Mouse (Mus musculus) ZHBTc4 (cell line): ENCODE measurements around the gene Fra10ac1.

Experiments
- DNase-seq: peaks from one replicate; pipeline ENCODE4 v3.0.0-alpha.2; 2011; ENCODE audit warnings: low read depth, low spot score

Fra10ac1 gene

DNA sequence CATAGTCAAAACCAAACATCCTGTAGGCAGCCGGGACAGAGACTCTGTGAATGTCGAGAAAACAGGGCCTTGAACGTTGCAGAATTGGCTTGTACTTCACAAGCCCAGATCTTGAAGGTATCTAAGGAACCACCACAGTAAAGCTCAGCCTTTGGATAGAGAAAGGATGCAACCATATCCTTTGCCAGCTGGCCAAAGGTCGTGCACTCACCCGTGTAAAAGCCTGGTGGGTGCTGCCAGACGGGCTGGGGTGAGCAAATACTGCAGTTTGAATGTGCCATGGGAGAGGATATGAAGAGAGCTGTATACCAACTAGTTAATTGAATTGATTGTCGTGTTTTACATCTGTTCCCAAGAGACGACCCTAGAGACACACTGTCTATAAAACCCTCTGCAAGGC is 8.1 kb upstream of the Fra10ac1 start:
- DNase-seq, result no peak

DNA sequence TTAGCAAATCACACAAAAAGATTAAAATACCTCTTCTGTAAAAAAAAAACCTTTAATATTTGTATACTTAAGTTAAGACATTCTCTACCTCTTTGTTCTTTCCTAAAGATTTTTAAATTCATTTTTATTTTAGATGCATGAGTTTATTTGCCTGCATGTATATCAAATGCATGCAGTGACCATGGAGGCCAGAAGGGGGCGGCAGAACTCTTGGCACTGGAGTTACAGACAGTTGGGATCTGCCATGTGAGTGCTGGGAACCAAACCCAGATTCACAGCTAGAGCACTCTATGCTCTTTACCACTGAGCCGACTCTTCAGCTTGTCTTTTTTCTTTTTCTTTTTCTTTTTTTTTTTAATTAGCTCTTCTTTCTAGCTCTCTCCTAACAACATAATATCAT is 4.7 kb upstream of the Fra10ac1 start:
- DNase-seq, result peak; percentile 57

DNA sequence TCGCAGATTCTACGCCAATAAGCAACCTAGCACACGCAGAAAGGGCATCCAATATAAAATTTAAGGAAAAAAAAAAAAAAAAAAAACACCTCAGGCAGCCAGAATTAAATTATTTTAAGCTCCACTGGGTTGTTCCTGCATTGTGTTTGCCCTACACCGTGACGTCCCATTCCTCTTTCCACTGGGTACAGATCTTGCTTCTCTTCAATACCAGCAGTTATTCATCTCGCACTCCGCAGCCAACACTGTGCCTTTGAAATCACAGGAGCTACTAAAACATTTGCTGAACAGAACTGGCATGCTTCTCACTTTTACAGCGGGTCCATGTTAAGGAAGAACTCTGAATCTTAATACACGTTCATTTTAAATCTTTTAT is 717 bp upstream of the Fra10ac1 start:
- DNase-seq, result no peak

DNA sequence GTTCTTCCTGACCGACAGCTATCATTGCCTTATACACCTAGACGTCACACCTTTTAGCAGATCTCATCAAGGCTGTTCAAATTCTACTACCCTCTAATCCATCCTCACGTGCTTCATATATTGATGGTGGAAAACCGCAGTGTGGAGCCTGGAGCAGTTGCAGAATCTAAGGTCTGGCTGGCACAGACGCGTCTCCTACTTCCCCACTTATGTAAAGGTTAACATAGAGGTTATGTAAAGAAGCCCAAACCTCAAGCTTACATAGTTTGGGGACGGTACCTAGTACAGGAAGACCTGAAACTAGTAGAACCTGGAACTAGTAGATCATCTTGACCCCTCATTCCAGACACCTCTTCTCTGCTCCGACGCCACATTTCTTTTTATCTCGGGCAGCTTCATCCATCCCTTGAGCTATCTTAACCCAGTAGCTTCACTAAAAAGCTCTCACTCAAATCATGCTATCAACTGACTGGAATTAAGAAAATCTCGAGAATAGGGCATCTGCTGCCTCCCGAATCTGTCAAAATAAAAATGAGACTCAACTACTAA is 526 bp downstream of the Fra10ac1 start:
- DNase-seq, result no peak

DNA sequence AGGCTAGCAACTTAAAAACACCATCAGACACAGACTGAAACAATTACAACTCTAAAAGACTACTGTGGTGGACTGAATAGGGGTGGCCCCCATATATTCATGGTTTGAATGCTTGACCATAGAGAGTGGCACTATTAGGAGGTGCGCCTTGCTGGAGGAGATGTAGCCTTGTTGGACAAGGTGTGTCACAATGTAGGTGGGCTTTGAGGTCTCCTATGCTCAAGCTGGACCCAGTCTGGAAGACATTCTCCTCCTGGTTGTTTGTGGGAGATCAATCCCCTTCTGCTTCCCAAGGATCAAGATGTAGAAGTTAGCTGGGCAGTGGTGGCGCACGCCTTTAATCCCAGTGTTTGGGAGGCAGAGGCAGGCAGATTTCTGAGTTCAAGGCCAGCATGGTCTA is 6.3 kb downstream of the Fra10ac1 start:
- no peak for DNase-seq

DNA sequence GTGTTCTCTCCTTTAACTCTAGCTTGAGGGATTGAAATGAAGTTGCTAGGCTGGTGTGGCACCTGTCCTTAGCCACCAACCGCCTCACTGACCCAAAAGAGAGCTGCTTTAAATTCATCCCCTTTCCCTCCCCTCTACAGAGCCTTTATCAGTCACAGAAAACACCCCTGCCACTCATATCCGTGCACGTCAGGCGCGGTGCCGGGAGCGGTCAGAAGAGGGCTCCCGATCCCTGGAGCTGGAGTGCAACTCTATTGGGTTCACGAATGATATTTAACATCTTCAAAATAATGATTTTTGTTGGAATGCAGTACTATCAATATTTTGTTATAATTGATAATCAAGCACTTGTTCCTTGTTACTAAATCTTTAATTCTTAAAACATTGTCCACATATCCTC is 17.3 kb downstream of the Fra10ac1 start:
- DNase-seq, result peak; percentile 53

DNA sequence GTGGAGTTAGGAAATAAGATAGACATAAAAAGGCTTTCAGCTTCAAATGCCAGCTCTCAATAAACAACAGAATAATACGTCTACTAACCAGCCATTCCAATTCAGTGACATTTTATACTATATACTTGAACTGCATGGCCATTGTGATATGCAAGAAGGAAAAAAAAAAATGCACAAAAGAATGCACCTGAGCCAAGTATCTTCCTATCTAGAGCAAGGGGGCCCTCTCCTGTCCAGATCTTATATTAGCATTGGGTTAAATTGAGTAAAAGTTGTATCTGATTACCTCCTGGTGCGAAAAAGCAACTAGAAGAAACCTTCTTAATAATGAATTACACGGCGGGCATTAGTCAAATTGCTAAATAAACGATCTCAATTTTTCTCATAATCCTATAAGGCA is 25.2 kb downstream of the Fra10ac1 start:
- peak; percentile 27 for DNase-seq

DNA sequence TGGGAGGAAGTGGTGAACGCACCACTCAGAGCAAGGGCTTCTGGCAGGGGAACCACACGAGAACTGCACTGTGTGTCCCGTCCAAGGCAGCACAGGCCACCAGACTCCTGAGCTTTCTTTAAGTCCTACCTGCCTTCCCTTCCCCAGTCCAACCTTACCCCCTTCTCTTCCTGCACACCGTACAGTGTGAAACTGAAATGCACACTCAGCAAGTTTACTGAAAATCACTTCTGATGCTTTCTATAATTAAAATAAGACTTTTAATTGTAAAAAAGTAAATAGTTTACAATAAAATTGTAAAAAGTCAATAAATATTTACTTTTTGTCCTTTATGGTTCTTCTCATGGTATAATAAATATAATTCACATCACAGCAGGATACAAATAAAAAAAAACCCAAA is 28.7 kb downstream of the Fra10ac1 start:
- no peak for DNase-seq

DNA sequence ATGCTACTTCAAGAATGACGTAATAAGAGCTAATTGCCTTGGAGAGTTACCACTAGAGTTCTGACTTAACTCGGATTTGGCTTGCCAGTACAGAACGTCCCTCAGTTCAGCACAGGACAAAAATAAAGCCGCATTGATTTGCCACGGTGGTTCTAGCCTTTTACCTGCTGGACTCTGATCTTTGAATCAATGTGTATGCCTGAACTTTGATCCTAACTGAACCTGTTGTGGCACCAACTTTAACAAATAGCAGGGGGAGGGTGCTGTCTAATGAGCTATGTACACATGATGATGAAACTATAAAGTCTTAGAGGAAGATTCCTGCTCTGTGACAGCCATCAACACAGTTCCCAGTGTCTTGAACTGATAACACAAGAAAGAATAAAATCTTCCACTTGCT is 32.5 kb downstream of the Fra10ac1 start:
- DNase-seq, result no peak

DNA sequence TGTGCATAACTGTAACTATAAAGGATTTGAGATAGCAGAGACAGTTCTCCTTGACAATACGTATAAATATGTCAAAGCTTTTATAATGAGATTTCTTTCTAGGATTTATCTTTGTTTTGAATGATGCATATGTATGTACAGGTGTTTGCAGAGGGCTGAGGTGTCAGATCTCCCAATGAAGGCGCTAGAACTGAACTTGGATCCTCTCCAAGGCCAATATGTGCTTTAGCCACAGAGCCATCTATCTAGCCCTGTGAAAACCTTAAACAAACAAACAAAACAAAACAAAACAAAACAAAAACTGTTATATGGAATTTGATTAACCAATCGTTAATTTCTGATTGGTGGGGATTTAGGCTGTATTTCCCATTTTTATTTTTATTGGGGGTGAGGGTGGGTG is 33.4 kb downstream of the Fra10ac1 start:
- DNase-seq, result no peak

DNA sequence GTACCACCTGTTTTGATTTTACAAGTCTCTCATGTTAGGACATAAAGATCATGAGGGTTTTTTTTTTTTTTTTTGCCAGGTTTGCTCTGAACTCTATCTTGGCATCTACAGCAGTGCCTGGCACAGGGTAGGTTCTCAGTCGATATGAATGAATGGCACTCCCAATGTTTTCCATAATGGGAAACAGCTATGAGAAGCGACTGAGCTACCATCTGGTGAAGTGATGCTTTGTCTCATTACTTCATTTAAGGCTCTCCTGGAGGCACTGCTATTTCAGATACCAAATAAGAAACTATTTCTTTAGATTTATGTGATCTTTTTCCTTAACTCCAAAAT is 36.6 kb downstream of the Fra10ac1 start:
- DNase-seq, result no peak

DNA sequence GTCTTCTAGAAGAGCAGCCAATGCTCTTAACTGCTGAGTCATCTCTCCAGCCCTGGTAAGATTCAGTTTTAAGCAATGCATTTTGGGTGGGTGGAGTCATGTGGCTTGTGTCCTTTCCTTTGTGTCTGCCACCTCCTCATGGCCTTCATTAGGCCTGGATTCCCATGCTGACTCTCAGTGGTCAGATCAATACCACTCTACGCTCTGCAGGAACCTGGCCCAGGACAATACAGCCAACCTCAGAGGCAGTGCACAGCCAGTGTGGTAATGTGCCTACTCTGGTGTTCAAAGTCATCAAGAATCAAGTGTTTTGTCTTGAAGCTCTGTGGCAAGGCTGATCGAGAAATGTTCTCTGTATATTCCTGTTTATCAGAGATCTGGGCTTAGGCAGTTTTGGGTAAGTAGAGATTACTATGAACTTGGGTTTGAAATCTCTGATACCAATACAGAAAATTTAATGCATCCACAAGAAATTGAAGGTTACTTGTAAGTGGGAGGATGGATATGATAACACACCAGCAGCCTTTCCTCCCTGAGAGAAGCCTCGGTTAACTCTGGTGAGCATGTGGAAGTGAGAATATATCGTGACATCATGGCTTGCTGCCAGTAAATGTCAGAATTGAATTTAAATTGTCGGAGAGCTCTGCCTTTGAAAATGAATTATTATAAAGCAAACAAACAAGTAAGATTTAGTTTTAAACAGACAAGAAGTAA is 37.2 kb downstream of the Fra10ac1 start:
- DNase-seq, result peak; percentile 18

DNA sequence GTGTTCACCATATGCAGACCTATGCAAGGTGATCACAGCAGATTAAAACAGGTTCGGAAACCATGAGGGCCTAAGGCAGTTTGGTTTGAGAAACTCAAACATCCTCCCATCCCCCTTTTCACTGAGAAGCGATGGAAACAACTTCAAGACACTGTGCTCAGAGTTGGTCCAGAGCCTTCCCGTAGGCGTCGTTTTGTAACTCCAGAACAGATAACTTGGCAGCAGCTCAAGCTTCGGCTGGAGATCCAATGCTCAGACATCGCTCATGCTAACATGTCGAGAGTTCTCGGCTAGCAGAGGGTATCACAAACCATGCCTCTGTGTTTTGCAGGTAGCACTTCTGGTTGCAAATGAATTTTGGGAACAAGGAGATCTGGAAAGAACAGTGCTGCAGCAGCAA is 44.3 kb downstream of the Fra10ac1 start:
- no peak for DNase-seq

DNA sequence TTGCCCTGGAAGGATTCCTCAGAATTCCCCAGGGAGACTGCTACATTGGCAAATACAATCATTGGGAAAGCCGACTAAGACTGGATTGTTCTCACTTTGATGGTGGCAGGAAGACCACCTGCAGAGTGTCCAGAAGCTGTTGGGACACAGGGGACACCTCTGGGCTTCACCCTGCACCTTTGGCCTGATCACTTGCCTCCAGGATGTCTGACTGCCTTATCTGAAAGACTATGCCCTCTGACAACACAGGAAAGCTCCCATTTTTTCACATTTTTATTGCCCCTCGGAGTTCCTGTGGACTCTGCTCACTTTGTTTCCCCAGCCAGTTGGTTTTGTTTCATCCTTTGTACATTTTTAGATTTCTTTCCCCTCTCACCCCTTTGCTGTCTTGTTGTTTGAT is 59.3 kb downstream of the Fra10ac1 start:
- DNase-seq, result no peak

DNA sequence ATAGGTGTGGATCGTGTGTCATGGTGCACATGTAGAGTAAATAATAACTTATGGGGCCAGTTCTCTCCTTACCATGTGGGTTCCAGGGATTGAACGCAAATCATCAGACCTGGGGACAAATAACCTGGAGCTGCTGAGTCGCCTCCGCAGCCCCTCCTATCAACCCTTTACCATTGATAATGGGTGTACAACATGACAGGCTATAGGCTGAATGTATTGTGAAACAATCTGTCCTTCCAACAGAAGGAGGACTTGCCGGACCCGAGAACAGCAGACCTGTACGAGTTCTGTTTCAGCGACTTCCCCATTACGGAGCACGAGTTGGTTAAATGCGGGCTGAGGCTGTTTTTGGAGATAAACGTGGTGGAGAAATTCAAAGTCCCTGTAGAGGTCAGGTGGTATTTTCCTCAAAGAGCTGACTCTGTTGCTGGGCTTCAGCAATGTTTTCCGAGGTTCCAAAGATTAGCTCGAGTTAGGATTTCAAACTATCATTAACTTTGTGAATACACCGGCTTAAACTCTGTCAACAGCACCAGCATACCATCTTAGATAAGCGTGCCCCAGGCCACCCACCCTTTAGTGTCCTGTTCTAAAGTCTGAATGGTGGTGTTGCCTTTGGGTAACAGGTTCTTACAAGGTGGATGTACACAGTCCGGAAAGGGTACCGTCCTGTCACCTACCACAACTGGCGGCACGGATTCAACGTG is 62.2 kb downstream of the Fra10ac1 start:
- no peak for DNase-seq

DNA sequence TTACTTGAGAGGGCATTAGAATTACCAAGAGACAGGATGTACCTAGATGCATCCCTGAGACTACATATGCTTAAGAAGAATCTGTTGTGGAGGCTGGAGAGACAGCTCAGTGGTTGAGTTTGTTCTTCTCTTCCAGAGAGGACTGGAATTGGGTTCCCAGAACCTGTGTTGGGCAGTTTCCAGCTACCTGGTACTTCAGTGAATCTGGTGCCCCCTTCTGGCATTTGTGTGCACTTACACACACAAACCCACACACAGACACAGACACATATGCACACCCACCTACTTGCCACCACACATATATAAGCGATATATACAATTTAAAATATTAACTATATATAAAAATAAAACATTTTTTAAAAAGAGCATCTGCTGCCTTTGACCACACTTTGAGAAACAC is 67.7 kb downstream of the Fra10ac1 start:
- DNase-seq, result peak; percentile 84

DNA sequence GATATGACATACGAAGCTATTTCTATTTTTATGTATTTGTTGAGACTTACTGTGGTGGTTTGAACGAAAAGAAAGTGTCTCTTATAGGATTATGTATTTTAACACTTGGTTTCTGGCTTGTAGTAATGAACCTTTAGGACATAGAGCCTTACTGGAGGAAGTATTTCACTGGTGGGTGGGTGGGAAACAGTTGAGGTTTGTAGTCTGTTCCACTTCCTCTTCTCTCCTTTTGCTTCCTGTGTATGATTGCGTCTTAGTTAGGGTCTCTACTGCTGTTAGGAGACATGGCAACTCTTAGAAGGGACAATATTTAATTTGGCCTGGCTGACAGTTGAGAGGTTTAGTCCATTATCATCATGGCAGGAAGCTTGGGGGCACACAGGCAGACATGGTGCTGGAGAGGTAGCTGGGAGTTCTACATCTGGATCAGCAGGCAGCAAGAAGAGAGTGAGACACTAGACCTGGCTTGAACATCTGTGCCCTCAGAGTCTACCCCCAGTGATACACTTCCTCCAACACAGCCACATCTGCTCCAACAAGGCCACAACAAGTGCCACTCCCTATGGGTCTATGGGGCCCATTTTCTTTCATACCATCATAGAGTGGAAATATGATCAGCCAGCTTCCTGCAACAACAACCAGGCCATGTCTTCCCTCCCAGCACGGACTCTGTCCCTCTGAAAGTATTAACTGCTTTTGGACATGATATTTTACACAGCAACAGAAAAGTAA is 80.2 kb downstream of the Fra10ac1 start:
- DNase-seq, result no peak
